Mouse (Mus musculus) midbrain, embryonic 13.5 days (tissue): ENCODE measurements around the gene Wdr27. TPM values are rescaled to one million over a fixed set of nuclear protein-coding genes. Genes with fewer than 3 reads are reported as not detected.
"Not testable (repeated sequence)": the region's sequence is repeated elsewhere in the genome, so short reads cannot be mapped to it uniquely, and the experiment has no call there.

ENCODE experiments used
- ATAC-seq: fragments of 200-750 bp; cut with Nextera tagmentation; 2 replicates; pipeline ENCODE4 v1.8.0; 2017; ENCODE audit warnings: mild to moderate bottlenecking, moderate TSS enrichment, moderate library complexity
- H3K27ac ChIP-seq: fragments of 300-500 bp; sonication (generic); 2 replicates; pipeline ENCODE4 v1.5.1; 2015; ENCODE audit warnings: inconsistent platforms, mild to moderate bottlenecking, moderate library complexity
- H3K27me3 ChIP-seq: fragments of 300-500 bp; sonication (generic); 2 replicates; pipeline ENCODE4 v1.6.1; 2015; ENCODE audit warnings: mild to moderate bottlenecking, inconsistent platforms
- H3K36me3 ChIP-seq: fragments of 300-500 bp; sonication (generic); 2 replicates; pipeline ENCODE4 v1.6.1; 2015; ENCODE audit warnings: mild to moderate bottlenecking, inconsistent platforms
- H3K4me1 ChIP-seq: fragments of 300-500 bp; sonication (generic); replicated peaks from 2 replicates; pipeline ENCODE4 v1.6.1; 2015; ENCODE audit warnings: inconsistent platforms
- H3K4me2 ChIP-seq: fragments of 300-500 bp; sonication (generic); replicated peaks from 2 replicates; pipeline ENCODE4 v1.6.1; 2015; ENCODE audit warnings: moderate library complexity, mild to moderate bottlenecking, inconsistent platforms
- H3K4me3 ChIP-seq: fragments of 300-500 bp; sonication (generic); replicated peaks from 2 replicates; pipeline ENCODE4 v1.5.1; 2015; ENCODE audit warnings: mild to moderate bottlenecking, inconsistent platforms
- H3K9ac ChIP-seq: fragments of 300-500 bp; sonication (generic); replicated peaks from 2 replicates; pipeline ENCODE4 v1.6.1; 2015; ENCODE audit warnings: mild to moderate bottlenecking, inconsistent platforms
- H3K9me3 ChIP-seq: fragments of 300-500 bp; sonication (generic); 2 replicates; pipeline ENCODE4 v1.6.1; 2016; ENCODE audit warnings: mild to moderate bottlenecking, inconsistent platforms
- WGBS: fragments of 180-500 bp; shearing (Covaris S2); methylation state at CpG from one replicate; pipeline ENCODE4 v1.1.7; 2015; 5-methylcytosine and 5-hydroxymethylcytosine counted together
- polyA plus RNA-seq: library from polyadenylated mRNA; unstranded; fragments of >200 nt; fragmentation: Nextera tagmentation; extraction: Ambion mirVana; gene quantifications from 2 replicates; pipeline ENCODE4 v1.2.1, GENCODE M21; 2015

Wdr27 gene
- polyA plus RNA-seq, 1 experiment from 2014 or later = 9.0 TPM

DNA sequence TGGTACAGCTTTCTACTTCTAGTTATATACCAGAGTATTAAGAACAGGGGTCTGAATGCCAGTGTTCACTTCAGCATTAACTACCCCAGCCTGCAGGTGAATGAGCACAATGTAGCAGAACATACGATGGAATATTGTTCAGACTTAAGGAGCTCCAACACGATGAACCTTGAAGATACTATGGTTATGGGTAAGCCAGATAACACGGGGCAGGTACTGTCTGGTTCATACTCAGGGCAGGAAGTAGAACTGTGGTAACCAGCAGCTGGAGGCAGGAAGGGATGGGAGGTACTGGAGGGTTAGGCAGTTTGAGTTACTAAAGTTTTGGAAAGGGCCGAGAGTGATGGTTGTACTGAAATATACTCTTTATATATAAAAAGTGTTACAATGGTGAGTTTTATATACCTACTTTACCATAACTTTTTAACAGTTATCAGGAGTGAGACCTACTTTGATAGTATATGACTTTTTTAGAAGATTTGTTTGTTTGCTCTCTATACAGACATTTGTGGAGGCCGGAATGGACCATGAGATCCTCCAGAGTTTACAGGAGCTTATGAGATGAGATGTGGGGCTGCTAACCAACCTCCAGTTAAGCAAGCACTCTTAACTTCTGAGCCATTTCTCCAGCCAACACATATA is 15.8 kb upstream of the Wdr27 start:
- H3K4me3 ChIP-seq = no peak overlapping the region
- H3K4me1 ChIP-seq = peaks cover 12% of the 10 kb centered on the region
- H3K4me2 ChIP-seq = no peak overlapping the region
- H3K27ac ChIP-seq = no peak overlapping the region
- ATAC-seq = no peak
- H3K36me3 ChIP-seq = peaks cover 6% of the 10 kb centered on the region
- no peaks in the 10 kb centered on the region for H3K9me3 ChIP-seq
- no peaks in the 10 kb centered on the region for H3K27me3 ChIP-seq
- no peak overlapping the region for H3K9ac ChIP-seq
- WGBS = 90% methylated on average over 5 of the region's 5 CpGs

DNA sequence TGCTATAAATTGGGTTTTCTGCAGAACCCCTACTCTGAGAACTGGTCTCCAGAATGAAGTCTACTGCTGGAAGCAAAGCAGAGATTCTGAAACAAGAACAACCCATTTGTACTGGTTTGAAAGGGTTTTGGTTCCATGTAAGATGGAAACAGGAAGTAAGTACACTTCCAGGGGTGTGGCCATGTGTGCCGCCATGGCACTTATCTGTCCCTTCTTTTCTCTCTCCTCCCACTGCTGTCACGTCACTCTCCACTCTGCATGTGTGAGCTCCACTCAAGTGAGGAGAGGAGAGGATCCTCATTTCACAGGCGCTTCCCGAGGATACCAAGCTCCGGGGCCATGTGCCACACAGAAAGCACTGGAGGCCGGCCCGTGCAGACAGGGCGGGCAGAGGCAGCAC is 10.5 kb upstream of the Wdr27 start:
- no peak for ATAC-seq
- Histone ChIP-seq H3K27ac (no peak overlapping the region), H3K9me3 (no peaks in the 10 kb centered on the region), H3K4me2 (no peak overlapping the region), H3K36me3 (peaks cover 45% of the 10 kb centered on the region), H3K27me3 (no peaks in the 10 kb centered on the region), H3K4me1 (no peaks in the 10 kb centered on the region), H3K9ac (no peak overlapping the region), H3K4me3 (no peak overlapping the region)
- 92% methylated on average over 8 of the region's 8 CpGs for WGBS

DNA sequence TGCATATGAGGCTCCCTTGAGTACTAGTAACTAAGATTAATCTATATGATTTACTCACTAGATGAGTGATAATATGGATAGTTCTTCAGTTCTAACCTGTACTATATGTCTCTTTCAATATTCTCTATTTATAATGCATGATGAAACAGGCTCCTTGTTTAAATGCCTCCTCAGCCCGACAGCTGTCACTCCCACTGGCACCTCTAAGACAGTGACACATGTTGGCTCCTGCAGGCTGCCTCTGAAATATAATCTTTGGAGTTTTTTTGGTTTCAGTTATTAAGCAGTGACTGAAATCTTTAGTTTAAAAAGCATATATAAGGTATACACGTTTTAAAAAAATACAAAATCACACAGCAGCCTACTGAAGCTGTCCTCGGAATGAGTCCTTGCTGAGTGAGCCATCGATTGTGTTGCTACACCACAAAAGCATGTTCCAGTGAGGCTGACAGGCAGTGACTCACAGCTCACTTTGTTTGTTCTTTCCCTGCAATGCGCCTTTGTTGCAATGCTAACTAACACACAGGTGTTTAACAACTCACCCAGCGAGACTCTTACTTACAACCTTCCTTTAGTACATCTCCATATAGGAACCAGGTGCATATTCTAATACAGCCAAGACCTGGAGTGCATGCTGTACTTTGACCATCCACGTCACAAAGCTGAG is 6.3 kb upstream of the Wdr27 start:
- no peak overlapping the region for H3K4me3 ChIP-seq
- no peak for ATAC-seq

DNA sequence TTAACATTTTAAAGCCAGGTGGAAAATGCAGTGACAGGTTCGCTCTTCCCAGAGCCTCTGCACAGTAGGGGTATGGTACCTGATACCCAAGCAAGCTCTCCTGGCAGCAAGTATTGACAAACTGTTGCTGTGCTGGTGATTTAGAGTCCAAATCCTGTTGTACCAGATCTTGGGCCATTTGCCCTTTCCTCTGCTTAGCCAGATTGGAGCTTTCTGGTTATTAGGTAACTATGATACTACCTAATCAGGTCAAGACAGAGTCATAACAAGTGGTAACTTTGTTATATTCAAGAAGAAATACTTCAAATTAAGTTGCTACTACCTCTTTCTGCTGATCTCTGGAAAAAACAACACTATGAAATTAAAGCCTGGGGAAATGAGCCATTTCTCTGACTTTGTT is 1.6 kb upstream of the Wdr27 start:
- WGBS = 84% methylated on average over 1 of the region's 1 CpGs
- ATAC-seq = no peak
- peak overlapping the region; percentile 80 for H3K4me3 ChIP-seq

More for the DNA sequence above, 6.3 kb upstream of the Wdr27 start:
- WGBS = 91% methylated on average over 7 of the region's 7 CpGs
- Histone ChIP-seq H3K36me3 (peaks cover 57% of the 10 kb centered on the region), H3K9me3 (no peaks in the 10 kb centered on the region), H3K9ac (no peak overlapping the region), H3K4me2 (no peak overlapping the region), H3K4me1 (peaks cover 12% of the 10 kb centered on the region), H3K27ac (no peak overlapping the region), H3K27me3 (no peaks in the 10 kb centered on the region)

DNA sequence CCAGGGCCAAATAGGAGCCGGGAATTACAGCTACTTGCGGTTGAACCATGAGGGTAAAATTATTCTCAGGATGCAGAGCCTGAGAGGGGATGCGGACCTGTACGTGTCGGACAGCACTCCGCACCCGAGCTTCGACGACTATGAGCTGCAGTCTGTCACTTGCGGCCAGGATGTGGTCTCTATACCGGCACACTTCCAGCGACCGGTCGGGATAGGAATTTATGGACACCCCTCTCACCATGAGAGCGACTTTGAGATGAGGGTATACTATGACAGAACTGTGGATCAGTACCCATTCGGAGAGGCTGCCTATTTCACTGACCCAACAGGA is 736 bp upstream of the Wdr27 start:
- no peak overlapping the region; the same call in 1 of the 2 replicates for H3K27ac ChIP-seq
- peaks cover 27% of the 10 kb centered on the region for H3K4me1 ChIP-seq
- no peaks in the 10 kb centered on the region for H3K9me3 ChIP-seq
- 20% methylated on average over 16 of the region's 16 CpGs for WGBS
- ATAC-seq = peak; percentile 10
- no peaks in the 10 kb centered on the region for H3K27me3 ChIP-seq
- peak overlapping the region; percentile 80 for H3K4me3 ChIP-seq
- H3K36me3 ChIP-seq = peaks cover 14% of the 10 kb centered on the region
- H3K4me2 ChIP-seq = peak overlapping the region; percentile 90
- peak overlapping the region; percentile 84 for H3K9ac ChIP-seq

More for the DNA sequence above, 1.6 kb upstream of the Wdr27 start:
- Histone ChIP-seq H3K4me2 (peak overlapping the region; percentile 90), H3K9ac (no peak overlapping the region), H3K27me3 (no peaks in the 10 kb centered on the region), H3K4me1 (peaks cover 27% of the 10 kb centered on the region), H3K9me3 (no peaks in the 10 kb centered on the region), H3K27ac (no peak overlapping the region), H3K36me3 (peaks cover 18% of the 10 kb centered on the region)

DNA sequence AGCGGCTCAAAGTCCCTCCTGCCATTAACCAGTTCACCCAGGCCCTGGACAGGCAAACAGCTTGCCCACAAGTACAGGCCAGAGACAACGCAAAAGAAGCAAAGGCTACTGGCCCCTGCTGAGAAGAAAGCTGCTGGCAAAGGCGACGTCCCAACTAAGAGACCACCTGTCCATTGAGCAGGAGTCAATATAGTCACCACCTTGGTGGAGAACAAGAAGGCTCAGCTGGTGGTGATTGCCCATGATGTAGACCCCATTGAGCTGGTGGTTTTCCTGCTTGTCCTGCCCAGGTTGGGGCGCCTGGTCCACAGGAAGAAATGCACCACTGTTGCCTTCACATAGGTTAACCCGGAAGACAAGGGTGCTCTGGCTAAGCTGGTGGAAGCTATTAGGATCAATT is 777 bp downstream of the Wdr27 start:
- Histone ChIP-seq H3K9ac (peak overlapping the region; percentile 84), H3K36me3 (peaks cover 11% of the 10 kb centered on the region), H3K4me3 (peak overlapping the region; percentile 80), H3K4me2 (peak overlapping the region; percentile 90), H3K4me1 (peaks cover 27% of the 10 kb centered on the region)
- not testable (repeated sequence) for H3K27me3 ChIP-seq, H3K27ac ChIP-seq, H3K9me3 ChIP-seq, ATAC-seq
- 62% methylated on average over 6 of the region's 6 CpGs for WGBS

DNA sequence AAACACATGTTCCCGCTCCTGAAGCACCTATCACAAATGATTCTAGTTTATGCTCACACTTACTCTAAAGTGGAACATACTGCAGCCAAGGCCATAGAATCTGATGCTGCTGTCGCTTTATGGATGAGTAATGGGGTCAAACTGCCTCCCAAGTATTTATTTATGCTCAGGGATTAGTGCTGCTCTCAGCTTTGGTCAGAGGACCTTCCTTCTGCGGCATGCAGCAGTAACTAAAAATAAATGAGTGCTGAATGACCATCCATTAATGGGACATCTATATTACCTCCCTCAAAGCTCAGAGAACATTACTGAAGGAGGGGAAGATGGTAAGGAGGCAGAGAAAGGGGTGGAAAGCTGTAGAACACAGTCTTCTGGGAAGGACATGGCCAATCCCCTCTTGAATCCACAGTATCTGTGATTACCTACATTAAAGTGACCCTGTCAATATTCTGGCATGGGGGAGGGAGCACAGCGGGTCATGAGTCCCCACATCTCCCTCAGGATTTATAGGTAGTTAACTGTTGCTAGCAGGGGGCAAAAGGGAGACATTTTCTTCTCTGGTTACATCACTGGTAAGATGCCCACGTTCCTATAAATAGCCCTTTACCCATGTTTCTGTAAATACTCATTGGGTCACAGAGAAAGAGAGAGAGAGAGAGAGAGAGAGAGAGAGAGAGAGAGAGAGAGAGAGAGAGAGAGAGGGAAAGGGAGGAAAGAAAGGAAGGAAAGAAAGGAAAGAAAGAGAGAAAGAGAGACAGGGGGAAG is 6.9 kb downstream of the Wdr27 start:
- H3K9ac ChIP-seq = no peak overlapping the region
- H3K27ac ChIP-seq = no peak overlapping the region
- 73% methylated on average over 5 of the region's 5 CpGs for WGBS
- H3K36me3 ChIP-seq = no peaks in the 10 kb centered on the region
- no peaks in the 10 kb centered on the region for H3K4me1 ChIP-seq
- H3K4me2 ChIP-seq = no peak overlapping the region
- no peaks in the 10 kb centered on the region for H3K9me3 ChIP-seq
- ATAC-seq = no peak
- H3K4me3 ChIP-seq = no peak overlapping the region
- no peaks in the 10 kb centered on the region for H3K27me3 ChIP-seq

DNA sequence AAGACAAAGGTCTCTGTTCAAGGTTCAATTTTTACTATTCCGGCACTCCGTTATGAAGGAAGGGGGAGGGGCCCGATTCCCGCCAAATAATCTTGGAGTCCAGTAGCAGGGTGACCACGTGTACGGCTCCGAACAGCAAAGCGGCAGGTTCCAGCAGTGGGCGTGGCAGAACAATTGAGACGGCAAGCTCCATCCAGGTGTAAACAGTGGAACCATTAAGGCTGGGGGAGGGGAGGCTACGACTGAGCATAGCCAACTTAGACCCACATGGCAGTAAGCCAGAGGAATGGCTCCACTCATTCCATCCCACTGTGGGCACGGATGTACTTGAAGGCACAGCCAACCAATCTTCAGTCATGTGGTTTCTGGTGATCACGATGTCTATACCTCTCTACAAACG is 7.7 kb downstream of the Wdr27 start:
- H3K4me1 ChIP-seq, H3K4me3 ChIP-seq, H3K9me3 ChIP-seq, H3K4me2 ChIP-seq, ATAC-seq, H3K36me3 ChIP-seq, H3K27me3 ChIP-seq, H3K27ac ChIP-seq, H3K9ac ChIP-seq: not testable (repeated sequence)
- 90% methylated on average over 14 of the region's 14 CpGs for WGBS

DNA sequence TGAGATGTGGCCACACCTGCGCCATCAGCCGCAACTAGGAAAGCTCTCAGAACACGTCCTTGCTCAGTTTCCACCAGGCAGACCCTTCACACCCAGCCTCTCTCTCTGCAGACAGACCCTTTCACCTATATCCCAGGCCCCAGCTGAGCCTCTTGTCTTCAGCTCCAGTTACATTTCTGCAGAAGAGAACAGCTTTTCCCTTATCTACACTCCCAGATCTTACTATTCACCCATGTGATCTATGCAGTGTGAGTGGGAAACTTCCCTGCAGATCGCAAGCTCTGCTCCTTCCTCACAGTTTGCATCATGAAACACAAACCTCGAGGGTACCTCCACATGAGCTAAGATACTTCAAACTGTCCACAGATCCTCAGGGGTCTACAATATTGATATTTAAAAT is 11.5 kb downstream of the Wdr27 start:
- H3K9me3 ChIP-seq = no peaks in the 10 kb centered on the region
- H3K27me3 ChIP-seq = no peaks in the 10 kb centered on the region
- no peak overlapping the region for H3K4me3 ChIP-seq
- no peaks in the 10 kb centered on the region for H3K4me1 ChIP-seq
- no peak overlapping the region for H3K4me2 ChIP-seq
- 84% methylated on average over 5 of the region's 5 CpGs for WGBS
- H3K36me3 ChIP-seq = no peaks in the 10 kb centered on the region
- H3K27ac ChIP-seq = no peak overlapping the region
- H3K9ac ChIP-seq = no peak overlapping the region
- ATAC-seq = no peak

DNA sequence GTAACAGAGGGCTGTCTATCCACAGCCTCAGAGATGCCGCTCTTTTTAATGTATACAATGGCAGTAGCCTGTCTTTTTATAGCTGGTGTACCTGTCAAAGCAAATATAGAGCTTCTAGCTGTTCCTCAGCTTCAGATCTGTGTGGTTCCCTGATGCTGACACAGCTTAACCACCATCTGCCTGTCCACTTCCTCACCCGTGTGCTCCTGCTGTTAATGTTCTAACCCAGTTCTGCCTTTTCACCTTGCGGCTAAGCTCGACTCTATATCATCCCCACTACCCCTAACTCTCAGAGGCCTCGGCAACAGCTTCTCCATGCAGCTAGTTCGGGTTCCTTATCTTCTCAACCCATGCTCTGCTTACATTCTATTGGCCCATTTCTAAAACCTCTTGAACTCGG is 12.3 kb downstream of the Wdr27 start:
- Histone ChIP-seq H3K9me3 (no peaks in the 10 kb centered on the region), H3K4me2 (no peak overlapping the region), H3K4me1 (no peaks in the 10 kb centered on the region), H3K9ac (no peak overlapping the region), H3K27me3 (no peaks in the 10 kb centered on the region), H3K27ac (no peak overlapping the region), H3K4me3 (no peak overlapping the region), H3K36me3 (no peaks in the 10 kb centered on the region)
- no peak for ATAC-seq
- 87% methylated on average over 7 of the region's 7 CpGs for WGBS

DNA sequence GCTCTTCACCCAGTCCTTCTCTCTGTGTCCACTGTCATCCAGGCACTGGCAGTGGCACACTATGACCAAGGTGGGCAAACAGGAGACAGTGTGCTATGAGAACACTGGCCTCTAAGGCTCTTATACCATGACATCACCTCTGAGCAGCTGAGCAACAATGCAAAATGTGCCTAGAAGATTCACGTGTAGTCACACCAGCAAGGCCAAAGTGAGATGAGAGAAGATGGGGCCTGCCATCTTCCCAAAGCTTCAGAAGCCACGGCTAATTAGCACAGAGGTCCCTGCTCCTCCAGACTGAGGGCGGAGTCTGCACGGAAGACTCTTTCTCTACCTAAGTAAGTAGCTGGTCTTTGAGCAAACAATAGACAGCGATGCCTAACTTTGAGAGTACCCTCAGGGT is 14.3 kb downstream of the Wdr27 start:
- no peak for ATAC-seq
- WGBS = 71% methylated on average over 5 of the region's 5 CpGs
- Histone ChIP-seq H3K27me3 (no peaks in the 10 kb centered on the region), H3K4me1 (no peaks in the 10 kb centered on the region), H3K4me3 (no peak overlapping the region), H3K9me3 (no peaks in the 10 kb centered on the region), H3K4me2 (no peak overlapping the region), H3K36me3 (no peaks in the 10 kb centered on the region), H3K27ac (no peak overlapping the region), H3K9ac (no peak overlapping the region)

DNA sequence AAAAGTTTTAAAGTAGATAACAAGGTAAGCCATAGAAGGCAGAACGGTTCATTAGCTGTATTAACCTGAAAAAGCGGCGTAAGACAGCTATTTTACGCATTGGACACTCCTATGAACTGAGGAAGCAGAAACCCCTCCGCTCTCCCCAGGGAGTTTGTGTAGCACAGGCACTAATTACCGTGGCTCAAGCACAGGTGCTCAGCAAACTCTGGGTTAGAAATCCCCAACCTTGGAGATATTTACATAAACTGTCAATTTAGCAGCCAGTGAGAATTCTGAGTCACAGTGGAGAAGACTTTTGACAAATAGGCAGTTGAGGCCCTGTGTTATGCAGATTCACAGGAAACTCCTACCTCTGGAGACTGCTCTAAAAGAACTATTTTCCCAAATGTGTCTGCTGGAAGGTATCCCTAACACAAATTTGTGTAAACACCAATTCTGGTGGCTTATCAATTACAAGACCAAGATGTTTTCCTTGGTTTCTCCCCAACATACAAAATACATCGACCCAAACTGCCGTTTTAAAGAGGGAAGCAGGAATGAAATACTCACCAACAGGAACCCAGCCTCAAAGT is 15.2 kb downstream of the Wdr27 start:
- no peaks in the 10 kb centered on the region for H3K27me3 ChIP-seq
- H3K4me1 ChIP-seq = no peaks in the 10 kb centered on the region
- WGBS = 84% methylated on average over 8 of the region's 8 CpGs
- no peak overlapping the region for H3K4me3 ChIP-seq
- H3K4me2 ChIP-seq = no peak overlapping the region
- no peak overlapping the region for H3K27ac ChIP-seq
- ATAC-seq = no peak
- no peaks in the 10 kb centered on the region for H3K9me3 ChIP-seq
- no peak overlapping the region for H3K9ac ChIP-seq
- H3K36me3 ChIP-seq = no peaks in the 10 kb centered on the region
